Mouse (Mus musculus): Measurements from ENCODE around the gene Triobp.

DNA sequence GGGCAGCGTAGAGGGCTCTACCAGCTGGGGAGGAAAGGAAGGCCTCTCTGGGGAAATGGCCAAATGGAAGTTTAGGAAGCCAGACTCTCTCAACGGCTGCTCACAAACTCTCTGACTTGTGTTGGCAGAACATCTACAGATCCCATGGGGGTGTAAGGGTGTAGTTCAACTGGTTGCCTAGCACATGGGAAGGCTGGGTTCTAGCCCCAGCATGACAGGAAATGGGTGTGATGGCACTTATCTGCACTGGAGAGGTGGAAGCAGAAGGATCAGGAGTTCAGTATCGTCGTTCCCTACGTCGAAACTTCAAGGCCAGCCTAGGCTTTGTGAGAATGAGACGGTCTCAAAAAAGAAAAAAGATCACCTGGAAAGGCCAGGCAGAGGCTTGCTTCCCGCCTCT, 38.5 kb upstream of the Triobp start:
- TF ChIP-seq TAL1 (IDR thresholded peaks at IDR 0.05; ENCODE audit: low read length) (no peak), GATA1 (IDR thresholded peaks at IDR 0.05; ENCODE audit: low read length) (no peak)

Data from erythroblast, embryonic 14.5 days (primary cell).